Mouse (Mus musculus) E14TG2a.4 (cell line): ENCODE results near the gene Btg2.

Experiments used
- CTCF ChIP-seq: conservative IDR thresholded peaks from 2 replicates; pipeline ENCODE4 v1.5.1; 2014; ENCODE audit warnings: low read length
- NANOG ChIP-seq: IDR thresholded peaks from 2 replicates; pipeline ENCODE4 v1.6.1; 2014; ENCODE audit warnings: borderline replicate concordance, low read length, mixed read lengths
- POU5F1 ChIP-seq: IDR thresholded peaks from 2 replicates; pipeline ENCODE4 v1.6.1; 2014; ENCODE audit warnings: low read length, borderline replicate concordance

GRCm38 (mm10) chr1:134120179-134120578 is 41.3 kb upstream of the Btg2 start:
- peak; percentile 91 for TF ChIP-seq CTCF
- no peak for TF ChIP-seq NANOG
- no peak for TF ChIP-seq POU5F1
